Mouse (Mus musculus) lung, postnatal 0 days (tissue): ENCODE measurements around the gene Polg. TPM values are rescaled to one million over a fixed set of nuclear protein-coding genes. Genes with fewer than 3 reads are reported as not detected.
A peak's percentile ranks its signal among the peaks of the same experiment; 100 is the strongest.

ENCODE experiments used
- ATAC-seq: fragments of 200-750 bp; cut with Nextera tagmentation; 2 replicates; pipeline ENCODE4 v1.8.0; 2017; ENCODE audit warnings: moderate library complexity
- DNase-seq: peaks from one replicate; pipeline ENCODE4 v3.0.0-alpha.2; 2016; ENCODE audit warnings: low spot score
- H3K27ac ChIP-seq: fragments of 300-500 bp; sonication (generic); 2 replicates; pipeline ENCODE4 v1.5.1; 2014; ENCODE audit warnings: antibody characterized with exemption, mild to moderate bottlenecking, low read length, mixed read lengths
- H3K27me3 ChIP-seq: fragments of 300-500 bp; sonication (generic); replicated peaks from 2 replicates; pipeline ENCODE4 v1.6.1; 2014; ENCODE audit warnings: low read length, mixed read lengths; ENCODE audit not compliant: insufficient read depth
- H3K36me3 ChIP-seq: fragments of 300-500 bp; sonication (generic); 2 replicates; pipeline ENCODE4 v1.6.1; 2014; ENCODE audit warnings: low read length, mixed read lengths; ENCODE audit not compliant: insufficient read depth
- H3K4me1 ChIP-seq: fragments of 300-500 bp; sonication (generic); 2 replicates; pipeline ENCODE4 v1.6.1; 2014; ENCODE audit warnings: antibody characterized with exemption, low read depth, low read length, mixed read lengths; ENCODE audit not compliant: insufficient read depth
- H3K4me2 ChIP-seq: fragments of 300-500 bp; sonication (generic); replicated peaks from 2 replicates; pipeline ENCODE4 v1.6.1; 2014; ENCODE audit warnings: low read depth, mild to moderate bottlenecking, low read length, moderate library complexity, mixed read lengths
- H3K4me3 ChIP-seq: fragments of 300-500 bp; sonication (generic); 2 replicates; pipeline ENCODE4 v1.5.1; 2014; ENCODE audit warnings: low read depth, low read length
- H3K9ac ChIP-seq: fragments of 300-500 bp; sonication (generic); replicated peaks from 2 replicates; pipeline ENCODE4 v1.6.1; 2014; ENCODE audit warnings: low read depth, mild to moderate bottlenecking
- H3K9me3 ChIP-seq: fragments of 300-500 bp; sonication (generic); 2 replicates; pipeline ENCODE4 v1.6.1; 2016; ENCODE audit warnings: low read length, mixed read lengths
- CTCF ChIP-seq: IDR thresholded peaks from 2 replicates; pipeline ENCODE4 v1.5.1; 2016; ENCODE audit warnings: antibody characterized with exemption, mild to moderate bottlenecking
- EP300 ChIP-seq: IDR thresholded peaks from 2 replicates; pipeline ENCODE4 v1.6.1; 2016; ENCODE audit warnings: antibody characterized with exemption, mild to moderate bottlenecking, control low read depth
- WGBS: fragments of 180-500 bp; shearing (Covaris S2); extraction: QIAGEN DNeasy Blood & Tissue Kit; methylation state at CpG from one replicate; pipeline ENCODE4 v1.1.7; 2014; 5-methylcytosine and 5-hydroxymethylcytosine counted together
- polyA plus RNA-seq: library from polyadenylated mRNA; unstranded; fragments of >200 nt; fragmentation: Nextera tagmentation; extraction: Ambion mirVana; gene quantifications from 2 replicates; pipeline ENCODE4 v1.2.1, GENCODE M21; 2015

The Polg gene
- polyA plus RNA-seq, 1 experiment from 2014 or later, result 32.3 TPM

- Histone ChIP-seq H3K9me3 (no peaks in the 10 kb centered on the region), H3K4me3 (no peak overlapping the region), H3K9ac (no peak overlapping the region), H3K4me1 (no peaks in the 10 kb centered on the region; the same call in 1 of the 2 replicates), H3K4me2 (no peak overlapping the region), H3K27ac (no peak overlapping the region), H3K27me3 (peaks cover 85% of the 10 kb centered on the region), H3K36me3 (no peaks in the 10 kb centered on the region)
- no peak for DNase-seq
- no peak for TF ChIP-seq CTCF
- TF ChIP-seq EP300, result no peak
- ATAC-seq, result no peak
- 8% methylated on average over 5 of the region's 5 CpGs for WGBS
These were observed 45.5 kb upstream of the Polg start for GRCm38 (mm10) chr7:79511656-79512055.

- H3K27ac ChIP-seq, result no peak overlapping the region
- H3K4me1 ChIP-seq, result no peaks in the 10 kb centered on the region; the same call in 1 of the 2 replicates
- no peaks in the 10 kb centered on the region for H3K36me3 ChIP-seq
- no peaks in the 10 kb centered on the region for H3K9me3 ChIP-seq
- TF ChIP-seq CTCF, result no peak
- TF ChIP-seq EP300, result no peak
- WGBS, result 18% methylated on average over 7 of the region's 7 CpGs
- H3K9ac ChIP-seq, result no peak overlapping the region
- peaks cover 90% of the 10 kb centered on the region for H3K27me3 ChIP-seq
- no peak overlapping the region for H3K4me3 ChIP-seq
- H3K4me2 ChIP-seq, result no peak overlapping the region
- ATAC-seq (no peak), DNase-seq (no peak)
These were observed 45.0 kb upstream of the Polg start for GRCm38 (mm10) chr7:79511181-79511580.

- TF ChIP-seq CTCF (no peak), EP300 (no peak)
- Histone ChIP-seq H3K9me3 (no peaks in the 10 kb centered on the region), H3K4me1 (no peaks in the 10 kb centered on the region; the same call in 1 of the 2 replicates), H3K36me3 (no peaks in the 10 kb centered on the region), H3K4me3 (no peak overlapping the region), H3K9ac (no peak overlapping the region), H3K27me3 (peaks cover 90% of the 10 kb centered on the region), H3K4me2 (no peak overlapping the region), H3K27ac (no peak overlapping the region)
- 23% methylated on average over 3 of the region's 3 CpGs for WGBS
- ATAC-seq (no peak), DNase-seq (no peak)
These were observed 44.5 kb upstream of the Polg start for GRCm38 (mm10) chr7:79510686-79511085.

GRCm38 (mm10) chr7:79509710-79510109 is 43.5 kb upstream of the Polg start:
- ATAC-seq (no peak), DNase-seq (no peak)
- TF ChIP-seq EP300, result no peak
- TF ChIP-seq CTCF, result no peak
- Histone ChIP-seq H3K9ac (no peak overlapping the region), H3K27me3 (peaks cover 90% of the 10 kb centered on the region), H3K9me3 (no peaks in the 10 kb centered on the region), H3K36me3 (no peaks in the 10 kb centered on the region), H3K27ac (no peak overlapping the region), H3K4me2 (no peak overlapping the region), H3K4me3 (no peak overlapping the region), H3K4me1 (no peaks in the 10 kb centered on the region)
- WGBS, result 3% methylated on average over 12 of the region's 12 CpGs

- H3K27me3 ChIP-seq, result peaks cover 90% of the 10 kb centered on the region
- no peak overlapping the region for H3K27ac ChIP-seq
- DNase-seq (no peak), ATAC-seq (no peak)
- no peaks in the 10 kb centered on the region for H3K36me3 ChIP-seq
- H3K4me3 ChIP-seq, result no peak overlapping the region
- TF ChIP-seq CTCF (no peak), EP300 (no peak)
- H3K9me3 ChIP-seq, result no peaks in the 10 kb centered on the region
- WGBS, result 12% methylated on average over 6 of the region's 6 CpGs
- H3K4me1 ChIP-seq, result no peaks in the 10 kb centered on the region
- no peak overlapping the region for H3K4me2 ChIP-seq
- no peak overlapping the region for H3K9ac ChIP-seq
These were observed 43.1 kb upstream of the Polg start for GRCm38 (mm10) chr7:79509235-79509607.

DNA sequence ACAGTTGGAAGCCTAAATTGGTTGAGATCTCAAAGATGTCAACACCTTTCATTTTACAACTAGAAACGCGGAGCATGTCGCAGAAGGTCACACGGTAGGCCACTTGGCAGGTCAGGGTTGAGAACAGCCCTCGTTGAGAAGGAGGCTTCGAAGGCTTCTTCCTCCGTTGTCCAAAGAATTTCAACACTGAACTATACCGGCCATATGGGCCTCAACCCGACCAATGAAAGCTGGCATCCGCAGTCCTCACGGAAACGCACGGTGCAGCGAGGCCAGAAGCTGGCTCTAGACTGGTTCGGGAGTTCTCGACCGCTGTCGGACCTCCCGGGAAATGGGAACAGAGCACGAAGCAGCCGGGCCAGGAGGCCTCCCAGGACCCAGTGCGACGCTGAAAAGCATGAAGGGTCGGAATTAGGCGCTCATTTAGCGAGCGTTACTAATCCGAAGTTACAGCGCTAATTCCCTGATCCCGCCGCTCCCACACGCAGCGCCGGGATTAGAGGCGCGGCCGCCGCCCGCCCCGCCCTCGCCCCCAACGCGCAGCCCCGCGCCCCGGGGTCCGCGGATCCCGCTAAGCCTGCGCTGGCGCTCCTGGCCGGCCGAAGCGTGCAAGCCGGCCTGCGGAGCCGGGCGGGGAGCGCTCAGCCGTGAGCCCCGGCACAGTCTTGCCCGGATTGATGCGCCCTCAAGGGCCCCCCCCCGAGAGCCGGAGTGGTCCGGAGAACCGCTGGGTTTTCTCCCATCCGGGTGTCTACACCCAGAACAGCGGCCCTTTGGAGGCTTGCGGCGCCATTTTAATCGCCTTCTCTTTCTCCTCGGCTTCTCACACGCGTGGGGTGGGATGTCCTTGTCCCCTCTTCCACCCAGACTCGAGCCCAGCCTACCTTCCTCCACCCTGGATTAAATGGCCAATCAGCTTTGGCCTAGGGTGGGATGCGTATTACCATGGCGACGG is 42.4 kb upstream of the Polg start:
- 2% methylated on average over 64 of the region's 79 CpGs for WGBS
- Histone ChIP-seq H3K9me3 (no peaks in the 10 kb centered on the region), H3K4me1 (no peaks in the 10 kb centered on the region), H3K4me2 (peak overlapping the region; percentile 44), H3K27ac (no peak overlapping the region), H3K36me3 (no peaks in the 10 kb centered on the region), H3K27me3 (peaks cover 91% of the 10 kb centered on the region), H3K4me3 (peak overlapping the region; percentile 17; the same call in 1 of the 2 replicates), H3K9ac (no peak overlapping the region)
- TF ChIP-seq EP300, result no peak
- no peak for TF ChIP-seq CTCF
- ATAC-seq, result no peak
- no peak for DNase-seq
